Mouse (Mus musculus) liver, embryonic 14.5 days (tissue): ENCODE data around the gene Phf23.

Source experiments
- CTCF ChIP-seq: IDR thresholded peaks from 2 replicates; pipeline ENCODE4 v1.5.1; 2016; ENCODE audit warnings: antibody characterized with exemption, low read depth, control low read depth
- EP300 ChIP-seq: IDR thresholded peaks from 2 replicates; pipeline ENCODE4 v1.6.1; 2016; ENCODE audit warnings: antibody characterized with exemption, low read depth

DNA sequence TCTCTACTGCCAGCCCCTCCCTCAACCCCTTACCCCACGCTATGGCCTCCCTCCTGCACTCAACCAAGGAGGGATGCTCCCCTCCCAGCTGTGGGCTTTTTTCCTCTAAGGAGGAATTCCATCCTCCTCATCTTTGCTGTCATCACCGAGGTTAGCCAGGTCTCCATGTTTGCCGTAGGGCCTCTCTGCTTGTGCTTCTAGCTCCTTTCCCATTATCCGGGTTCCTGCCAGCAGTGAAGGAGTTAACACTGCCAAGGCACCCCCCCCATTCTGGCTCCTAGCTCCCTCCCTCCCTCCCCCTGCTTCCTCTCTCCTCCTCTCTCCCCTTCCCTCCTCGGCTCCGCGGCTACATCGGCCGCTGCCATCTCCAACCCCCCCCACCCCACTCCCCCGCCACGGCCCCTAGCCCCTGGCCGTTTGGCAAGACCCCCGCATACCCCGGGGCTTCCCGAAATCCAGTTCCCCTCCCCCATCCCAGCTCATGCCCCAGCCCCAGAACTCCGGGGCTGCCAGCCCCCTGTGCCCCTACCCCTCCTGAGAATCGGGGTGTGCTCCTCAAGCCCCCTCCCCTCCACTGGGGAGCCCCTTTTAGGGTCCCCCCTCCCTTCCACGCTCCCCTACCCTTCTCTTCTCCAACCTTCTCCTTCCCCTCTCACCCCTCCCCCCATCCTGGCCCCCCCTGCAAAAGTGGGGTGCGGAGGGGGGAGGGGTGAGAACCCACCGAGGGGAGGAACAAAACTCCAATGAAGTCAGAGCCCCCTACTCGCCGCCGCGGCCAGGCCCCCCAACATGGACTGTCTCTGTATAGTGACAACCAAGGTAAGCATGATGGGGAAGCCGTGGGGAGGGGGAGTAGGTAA is 22.8 kb downstream of the Phf23 start:
- TF ChIP-seq CTCF: no peak
- TF ChIP-seq EP300: no peak
